Mouse (Mus musculus): ENCODE measurements around the gene Psmb8. TPM values are rescaled to one million over a fixed set of nuclear protein-coding genes. Genes with fewer than 3 reads are reported as not detected.
A peak's percentile ranks its signal among the peaks of the same experiment; 100 is the strongest.

The Psmb8 gene
- 3.3 and 5.7 TPM in 2 replicates for polyA plus RNA-seq (2015; fragmentation: Nextera tagmentation; extraction: Ambion mirVana)

- Histone ChIP-seq H3K9me3 (no peaks in the 10 kb centered on the region), H3K27me3 (peaks cover 66% of the 10 kb centered on the region), H3K9ac (peak within 1 kb of the TSS; percentile 44), H3K4me1 (replicated peaks) (peaks cover 19% of the 10 kb centered on the region), H3K36me3 (no peaks in the 10 kb centered on the region), H3K4me2 (peak within 1 kb of the TSS; percentile 91), H3K27ac (replicated peaks) (no peak within 1 kb of the TSS), H3K4me3 (peak within 1 kb of the TSS; percentile 47)
- 4% methylated on average over 41 of the region's 41 CpGs for WGBS
- ATAC-seq (ENCODE audit: low FRiP score, low read depth), result peak; percentile 89
Measured at GRCm38 (mm10) chr17:34196941-34197894, at the start of gene Psmb8. Gene Psmb8 (plus strand): TSS chr17:34197721.

- no peak within 1 kb of the TSS for H3K27ac ChIP-seq (replicated peaks)
- no peaks in the 10 kb centered on the region for H3K36me3 ChIP-seq
- no peak within 1 kb of the TSS for H3K4me2 ChIP-seq
- no peak within 1 kb of the TSS for H3K9ac ChIP-seq
- ATAC-seq (ENCODE audit: low FRiP score, low read depth), result no peak
- H3K27me3 ChIP-seq, result no peaks in the 10 kb centered on the region
- whole genome bisulfite sequencing, result 75% methylated on average over 4 of the region's 4 CpGs
- H3K4me3 ChIP-seq, result no peak within 1 kb of the TSS
- H3K9me3 ChIP-seq, result no peaks in the 10 kb centered on the region
- no peaks in the 10 kb centered on the region for H3K4me1 ChIP-seq (replicated peaks)
Measured at GRCm38 (mm10) chr17:34152923-34153322, 44.6 kb upstream of the Psmb8 start, which contains the start of gene H2-DMb1. Gene H2-DMb1 (plus strand): TSS chr17:34153072.

- 58% methylated on average over 5 of the region's 5 CpGs for WGBS
- Histone ChIP-seq H3K4me2 (no peak overlapping the region), H3K4me3 (no peak overlapping the region), H3K27me3 (no peaks in the 10 kb centered on the region), H3K36me3 (no peaks in the 10 kb centered on the region), H3K4me1 (replicated peaks) (no peaks in the 10 kb centered on the region), H3K27ac (replicated peaks) (no peak overlapping the region), H3K9me3 (no peaks in the 10 kb centered on the region), H3K9ac (no peak overlapping the region)
- ATAC-seq (ENCODE audit: low FRiP score, low read depth), result no peak
Measured at GRCm38 (mm10) chr17:34155534-34155933, 42.0 kb upstream of the Psmb8 start.

GRCm38 (mm10) chr17:34164202-34164895 is 33.2 kb upstream of the Psmb8 start:
- no peaks in the 10 kb centered on the region for H3K27me3 ChIP-seq
- no peak overlapping the region for H3K27ac ChIP-seq (replicated peaks)
- no peaks in the 10 kb centered on the region for H3K36me3 ChIP-seq
- ATAC-seq (ENCODE audit: low FRiP score, low read depth), result no peak
- no peaks in the 10 kb centered on the region for H3K9me3 ChIP-seq
- H3K4me1 ChIP-seq (replicated peaks), result no peaks in the 10 kb centered on the region
- no peak overlapping the region for H3K9ac ChIP-seq
- no peak overlapping the region for H3K4me2 ChIP-seq
- 54% methylated on average over 9 of the region's 9 CpGs for WGBS
- no peak overlapping the region for H3K4me3 ChIP-seq

GRCm38 (mm10) chr17:34165033-34165730 is 32.3 kb upstream of the Psmb8 start:
- Histone ChIP-seq H3K4me2 (no peak overlapping the region), H3K4me3 (no peak overlapping the region), H3K36me3 (no peaks in the 10 kb centered on the region), H3K9me3 (no peaks in the 10 kb centered on the region), H3K9ac (no peak overlapping the region), H3K27ac (replicated peaks) (no peak overlapping the region), H3K27me3 (no peaks in the 10 kb centered on the region), H3K4me1 (replicated peaks) (no peaks in the 10 kb centered on the region)
- WGBS, result 83% methylated on average over 6 of the region's 6 CpGs
- ATAC-seq (ENCODE audit: low FRiP score, low read depth), result no peak

GRCm38 (mm10) chr17:34169279-34169678 is 28.2 kb upstream of the Psmb8 start:
- Histone ChIP-seq H3K36me3 (no peaks in the 10 kb centered on the region), H3K27me3 (no peaks in the 10 kb centered on the region), H3K9me3 (no peaks in the 10 kb centered on the region), H3K27ac (replicated peaks) (no peak overlapping the region), H3K9ac (no peak overlapping the region), H3K4me2 (no peak overlapping the region), H3K4me1 (replicated peaks) (no peaks in the 10 kb centered on the region), H3K4me3 (no peak overlapping the region)
- ATAC-seq (ENCODE audit: low FRiP score, low read depth), result no peak
- WGBS, result 0% methylated on average over 2 of the region's 2 CpGs

- 28% methylated on average over 4 of the region's 4 CpGs for WGBS
- no peak for ATAC-seq (ENCODE audit: low FRiP score, low read depth)
- no peak overlapping the region for H3K4me2 ChIP-seq
Measured at GRCm38 (mm10) chr17:34170487-34170876, 27.0 kb upstream of the Psmb8 start.

GRCm38 (mm10) chr17:34170877-34171498 is 26.5 kb upstream of the Psmb8 start:
- WGBS, result 41% methylated on average over 13 of the region's 13 CpGs
- no peak for ATAC-seq (ENCODE audit: low FRiP score, low read depth)
- no peak overlapping the region for H3K9ac ChIP-seq

More at GRCm38 (mm10) chr17:34170487-34170876, 27.0 kb upstream of the Psmb8 start:
- H3K36me3 ChIP-seq, result no peaks in the 10 kb centered on the region
- H3K4me1 ChIP-seq (replicated peaks), result no peaks in the 10 kb centered on the region
- H3K4me3 ChIP-seq, result no peak overlapping the region
- H3K27ac ChIP-seq (replicated peaks), result no peak overlapping the region
- H3K27me3 ChIP-seq, result no peaks in the 10 kb centered on the region
- H3K9ac ChIP-seq, result no peak overlapping the region
- no peaks in the 10 kb centered on the region for H3K9me3 ChIP-seq

GRCm38 (mm10) chr17:34172528-34172927 is 25.0 kb upstream of the Psmb8 start:
- Histone ChIP-seq H3K4me1 (replicated peaks) (no peaks in the 10 kb centered on the region), H3K27me3 (no peaks in the 10 kb centered on the region), H3K27ac (replicated peaks) (no peak overlapping the region), H3K4me2 (no peak overlapping the region), H3K36me3 (no peaks in the 10 kb centered on the region), H3K9me3 (no peaks in the 10 kb centered on the region), H3K9ac (no peak overlapping the region), H3K4me3 (no peak overlapping the region)
- no peak for ATAC-seq (ENCODE audit: low FRiP score, low read depth)
- 92% methylated on average over 5 of the region's 5 CpGs for WGBS

More at GRCm38 (mm10) chr17:34170877-34171498, 26.5 kb upstream of the Psmb8 start:
- no peak overlapping the region for H3K4me2 ChIP-seq
- H3K9me3 ChIP-seq, result no peaks in the 10 kb centered on the region
- H3K36me3 ChIP-seq, result no peaks in the 10 kb centered on the region
- no peak overlapping the region for H3K4me3 ChIP-seq
- H3K27me3 ChIP-seq, result no peaks in the 10 kb centered on the region
- no peaks in the 10 kb centered on the region for H3K4me1 ChIP-seq (replicated peaks)
- no peak overlapping the region for H3K27ac ChIP-seq (replicated peaks)

- 48% methylated on average over 1 of the region's 1 CpGs for WGBS
- H3K9me3 ChIP-seq, result no peaks in the 10 kb centered on the region
- no peaks in the 10 kb centered on the region for H3K27me3 ChIP-seq
- no peak overlapping the region for H3K27ac ChIP-seq (replicated peaks)
- H3K4me3 ChIP-seq, result no peak overlapping the region
- H3K36me3 ChIP-seq, result no peaks in the 10 kb centered on the region
- no peak for ATAC-seq (ENCODE audit: low FRiP score, low read depth)
- H3K4me2 ChIP-seq, result no peak overlapping the region
- H3K9ac ChIP-seq, result no peak overlapping the region
- H3K4me1 ChIP-seq (replicated peaks), result no peaks in the 10 kb centered on the region
Measured at GRCm38 (mm10) chr17:34174075-34174474, 23.4 kb upstream of the Psmb8 start.

- Histone ChIP-seq H3K4me2 (no peak overlapping the region), H3K9ac (no peak overlapping the region), H3K9me3 (no peaks in the 10 kb centered on the region), H3K4me1 (replicated peaks) (no peaks in the 10 kb centered on the region), H3K27ac (replicated peaks) (no peak overlapping the region), H3K4me3 (no peak overlapping the region), H3K27me3 (no peaks in the 10 kb centered on the region), H3K36me3 (no peaks in the 10 kb centered on the region)
- no peak for ATAC-seq (ENCODE audit: low FRiP score, low read depth)
- 74% methylated on average over 4 of the region's 4 CpGs for WGBS
Measured at GRCm38 (mm10) chr17:34177179-34177578, 20.3 kb upstream of the Psmb8 start.

Data from hindbrain, embryonic 15.5 days (tissue).